Mouse (Mus musculus) bone marrow, adult 2 months (tissue): ENCODE measurements around the gene Rapgefl1.
A peak's percentile ranks its signal among the peaks of the same experiment; 100 is the strongest.

ENCODE experiments used
- CTCF ChIP-seq: fragments of 200-500 bp; IDR thresholded peaks from 2 replicates; pipeline ENCODE4 v1.5.1; 2011; ENCODE audit warnings: low read length, control low read depth; ENCODE audit not compliant: control insufficient read depth, insufficient read depth
- POLR2A ChIP-seq: fragments of 200-500 bp; IDR thresholded peaks from 2 replicates; pipeline ENCODE4 v1.6.1; 2011; ENCODE audit warnings: low read depth, mild to moderate bottlenecking, control low read depth, low read length, borderline replicate concordance; ENCODE audit not compliant: control insufficient read depth

DNA sequence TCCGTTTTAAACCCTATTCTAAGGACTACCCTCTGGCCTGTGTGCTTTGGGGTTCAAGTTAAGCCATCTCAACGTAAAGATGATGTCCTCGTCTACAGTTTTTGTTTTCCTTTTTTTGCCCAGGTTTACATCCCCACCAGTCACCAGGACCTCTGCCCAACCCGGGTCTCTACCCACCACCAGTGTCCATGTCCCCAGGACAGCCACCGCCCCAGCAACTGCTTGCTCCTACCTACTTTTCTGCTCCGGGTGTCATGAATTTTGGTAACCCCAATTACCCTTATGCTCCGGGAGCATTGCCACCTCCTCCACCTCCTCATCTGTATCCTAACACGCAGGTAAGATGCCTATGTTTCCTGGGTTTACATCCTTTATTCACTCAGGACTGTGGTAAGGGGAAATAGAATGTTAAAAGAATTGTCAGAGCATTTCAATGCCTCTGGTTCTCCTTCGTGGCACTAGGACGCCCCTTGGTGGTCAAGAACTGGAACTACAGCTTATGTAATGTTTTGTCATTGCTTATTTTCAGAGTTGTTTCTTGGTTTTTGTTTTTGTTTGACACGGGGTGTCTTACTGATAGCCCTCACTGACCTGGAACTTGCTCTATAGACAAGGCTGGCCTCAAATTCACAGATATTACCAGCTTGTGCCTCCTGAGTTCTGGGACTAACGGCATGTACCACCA lies 7.4 kb upstream of the Rapgefl1 start:
- TF ChIP-seq CTCF: peak; percentile 34; the same call in 1 of the 2 replicates
- TF ChIP-seq POLR2A: no peak
